Mouse (Mus musculus) layer of hippocampus, adult 8-10 months (tissue): ENCODE results near the gene Dnajb14. TPM values are rescaled to one million over a fixed set of nuclear protein-coding genes. Genes with fewer than 3 reads are reported as not detected.
"Not testable (repeated sequence)": the region's sequence is repeated elsewhere in the genome, so short reads cannot be mapped to it uniquely, and the experiment has no call there.

Experiments
- DNase-seq, 2 experiments: peaks; one replicate each; pipeline ENCODE4 v3.0.0; 2022; ENCODE audit warnings: low spot score in 2 of 2
- total RNA-seq, 4 experiments: library from RNA; stranded (reverse); gene quantifications; 2 replicates each; pipeline ENCODE4 v1.2.4; 2022

Dnajb14 gene
- total RNA-seq, 4 experiments from 2014 or later = 52.0 to 55.0 (median 53.3) TPM

DNA sequence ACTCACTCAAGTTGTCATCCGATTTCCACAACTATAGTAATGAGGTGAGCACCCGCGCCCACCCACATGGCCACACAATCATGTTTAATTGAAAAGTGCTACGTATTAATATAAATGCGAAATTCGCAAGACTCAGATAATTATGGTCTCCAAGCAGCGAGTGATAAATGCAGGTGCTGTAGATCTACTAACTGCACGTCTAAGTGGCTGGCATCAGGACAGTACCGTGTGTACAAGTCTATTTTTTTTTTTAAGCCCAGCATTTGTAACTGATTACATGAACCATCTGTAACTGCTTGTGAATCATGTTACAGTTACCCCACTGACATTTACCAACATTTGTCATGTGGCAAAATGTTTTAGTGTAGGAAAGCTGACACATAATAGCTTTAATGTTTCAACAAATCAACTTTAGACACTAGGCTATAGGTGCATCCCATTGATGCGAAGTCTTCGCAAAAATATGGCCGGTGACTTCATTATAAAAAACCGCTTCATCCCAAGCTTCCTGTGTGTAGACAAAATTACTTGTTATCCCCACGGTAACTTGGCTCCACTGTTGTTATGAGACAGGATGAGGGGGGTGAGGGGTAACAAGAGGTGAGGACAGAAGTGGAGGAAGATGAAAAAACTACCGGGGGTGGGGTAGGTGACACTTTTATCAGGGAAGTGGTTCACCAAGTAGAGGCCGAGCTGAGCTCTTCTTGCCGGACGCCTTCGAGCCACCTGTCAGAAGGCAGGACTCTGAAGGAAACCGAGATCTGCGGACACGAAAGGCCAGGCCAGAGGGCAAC, 3.9 kb upstream of the Dnajb14 start:
- peak; percentile 10 to 28 for DNase-seq

DNA sequence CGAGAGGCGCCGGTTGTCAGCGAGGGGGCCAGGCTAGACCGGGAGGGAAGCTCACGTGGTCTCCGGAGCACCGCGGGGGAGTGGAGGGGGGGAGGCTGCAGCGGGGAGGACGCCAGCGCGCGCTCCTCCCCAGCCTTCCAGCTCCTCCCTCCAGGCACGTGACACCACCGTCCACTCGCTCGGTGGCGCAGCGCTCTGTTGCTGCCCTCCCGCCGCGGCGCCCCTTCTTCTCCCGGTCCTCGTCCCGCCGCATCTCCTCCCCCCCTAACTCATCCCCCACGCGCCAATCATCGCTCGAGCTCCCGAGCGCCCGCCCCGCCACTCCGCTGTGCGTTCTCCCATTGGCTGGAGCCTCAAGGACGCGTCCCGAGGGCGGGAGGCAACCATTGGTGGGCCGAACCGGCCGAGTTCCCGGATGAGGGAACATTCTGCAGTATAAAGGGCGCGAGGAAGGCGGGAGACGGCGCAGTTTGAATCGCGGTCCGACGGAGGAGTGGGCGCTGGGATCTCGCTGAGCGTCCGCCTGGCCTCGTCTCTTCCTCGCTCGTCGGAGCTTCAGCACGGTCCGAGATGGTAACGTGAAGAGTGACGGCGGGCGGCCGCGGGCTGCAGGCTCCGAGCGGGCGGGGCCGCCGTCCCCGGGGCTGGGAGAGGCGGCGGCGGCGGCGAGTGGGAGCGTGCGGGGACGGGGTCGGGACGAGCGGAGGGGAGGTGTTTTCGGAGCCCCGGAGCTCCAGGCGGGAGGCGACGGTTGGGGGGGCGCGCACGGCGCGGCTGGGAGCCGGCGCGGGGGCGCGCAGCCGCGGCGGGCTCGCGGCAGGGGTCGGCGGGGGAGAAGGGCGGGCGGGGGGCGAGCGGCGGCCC, 3.1 kb upstream of the Dnajb14 start, which contains the start of gene H2afz:
Gene H2afz, plus strand, starts transcription at position 364 of the 864 bp plus-strand sequence.
- peak; percentile 97 for DNase-seq

DNA sequence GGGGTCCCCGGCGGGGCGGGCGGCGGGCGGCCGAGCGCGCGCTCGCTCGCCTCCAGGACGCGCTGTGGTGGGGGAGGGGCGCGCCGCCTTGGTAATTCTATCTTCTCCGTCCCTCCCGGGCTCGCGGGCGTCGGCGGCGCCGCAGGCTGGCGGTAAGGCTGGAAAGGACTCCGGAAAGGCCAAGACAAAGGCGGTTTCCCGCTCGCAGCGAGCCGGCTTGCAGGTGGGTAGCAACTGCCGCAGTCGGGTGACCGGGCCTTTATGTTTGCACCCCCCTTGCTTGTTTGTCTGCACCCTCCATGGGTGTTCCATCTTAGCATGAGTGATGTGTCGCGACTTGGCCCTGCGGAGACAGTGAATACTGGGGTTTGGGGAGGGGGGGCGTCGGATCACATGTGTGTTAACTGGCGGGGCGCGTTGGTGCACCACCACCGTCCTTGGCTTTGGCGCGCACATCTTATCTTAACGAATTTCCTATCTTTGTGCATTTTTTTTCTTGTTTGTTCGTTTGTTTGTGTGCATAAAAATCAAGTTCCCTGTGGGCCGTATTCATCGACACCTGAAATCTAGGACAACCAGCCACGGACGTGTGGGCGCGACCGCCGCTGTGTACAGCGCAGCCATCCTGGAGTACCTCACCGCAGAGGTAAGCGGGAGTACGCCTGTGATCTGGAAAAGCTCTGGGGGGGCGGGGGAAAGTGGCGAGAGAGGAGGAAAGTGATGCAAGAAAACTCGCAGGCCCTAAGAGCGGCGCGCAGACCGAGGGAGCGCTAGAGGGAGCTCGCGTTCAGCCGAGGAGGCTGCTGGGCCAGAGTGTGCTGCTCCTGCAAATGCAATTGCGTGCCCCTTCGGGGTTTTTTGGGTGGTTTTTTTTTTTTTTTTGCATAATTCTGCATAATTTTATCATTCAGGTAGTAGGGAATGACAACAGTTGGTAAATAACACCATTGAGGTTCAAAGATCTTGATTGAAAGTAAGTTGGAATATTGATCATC, 2.2 kb upstream of the Dnajb14 start:
- peak; percentile 62 to 83 for DNase-seq

DNA sequence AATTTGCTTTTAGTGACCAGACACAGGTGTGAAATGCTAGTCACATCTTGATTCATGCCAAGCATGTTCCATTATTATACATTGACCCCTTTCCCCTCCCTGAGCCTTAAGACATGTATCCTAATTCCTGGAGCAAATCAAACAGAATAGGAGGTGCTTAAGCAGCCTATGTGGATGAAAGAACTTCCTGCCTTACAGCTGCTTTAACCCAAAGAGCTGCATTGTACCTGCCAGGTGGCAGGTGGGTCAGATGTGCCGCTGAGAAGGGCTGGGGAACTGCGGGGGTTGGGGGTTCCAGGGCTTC, 390 bp upstream of the Dnajb14 start:
- DNase-seq = no peak

- DNase-seq = peak; percentile 16 to 25
Measured at GRCm38 (mm10) chr3:137868094-137868913, 829 bp downstream of the Dnajb14 start.

GRCm38 (mm10) chr3:137869395-137869794, 1.9 kb downstream of the Dnajb14 start:
- no peak for DNase-seq

GRCm38 (mm10) chr3:137879313-137879712, 11.8 kb downstream of the Dnajb14 start:
- no peak for DNase-seq

GRCm38 (mm10) chr3:137880109-137880748, 12.8 kb downstream of the Dnajb14 start:
- DNase-seq = no peak

GRCm38 (mm10) chr3:137881093-137881492, 13.6 kb downstream of the Dnajb14 start:
- DNase-seq = no peak

- DNase-seq = no peak
Measured at GRCm38 (mm10) chr3:137887961-137888360, 20.5 kb downstream of the Dnajb14 start.

DNA sequence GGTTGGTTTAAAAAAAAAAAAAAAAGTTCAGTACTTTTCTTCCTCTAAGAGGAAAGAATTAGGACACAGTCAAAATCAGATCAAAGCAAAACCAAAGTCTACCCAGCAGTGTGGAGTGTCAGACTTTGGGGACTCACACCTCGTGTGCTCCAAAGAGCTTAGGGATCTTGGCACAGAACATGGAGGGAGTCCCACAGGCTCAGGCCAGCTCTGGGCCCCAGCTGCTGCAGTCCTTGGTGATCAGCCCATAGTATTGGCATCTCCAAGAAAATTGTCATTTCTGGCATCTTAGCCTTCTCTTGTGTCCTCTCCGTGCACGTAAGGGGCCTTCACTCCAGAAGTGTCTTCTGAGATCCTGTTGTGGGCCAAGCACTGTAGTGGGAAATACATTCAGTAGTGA, 23.6 kb downstream of the Dnajb14 start:
- DNase-seq = no peak

- DNase-seq = no peak
Measured at GRCm38 (mm10) chr3:137892118-137892517, 24.6 kb downstream of the Dnajb14 start.

DNA sequence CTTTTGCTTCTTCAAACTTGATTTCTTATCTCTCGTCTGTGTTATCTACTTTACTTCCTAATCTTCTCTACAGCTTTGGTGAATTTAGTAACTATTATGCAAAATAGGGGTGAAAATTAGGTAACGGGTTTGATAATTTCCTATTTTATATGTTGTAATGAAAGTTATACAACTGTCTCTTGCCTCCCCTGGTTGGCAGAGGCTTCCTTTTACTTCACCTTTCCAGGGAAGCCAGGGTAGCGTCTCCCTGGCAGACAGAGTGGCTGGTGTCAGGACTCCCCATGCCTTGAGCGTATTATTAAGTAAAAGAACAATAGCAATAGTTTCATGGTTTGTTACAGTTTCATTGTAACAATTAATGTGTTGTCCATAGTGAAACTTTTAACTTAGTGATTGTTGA, 26.3 kb downstream of the Dnajb14 start:
- no peak for DNase-seq

DNA sequence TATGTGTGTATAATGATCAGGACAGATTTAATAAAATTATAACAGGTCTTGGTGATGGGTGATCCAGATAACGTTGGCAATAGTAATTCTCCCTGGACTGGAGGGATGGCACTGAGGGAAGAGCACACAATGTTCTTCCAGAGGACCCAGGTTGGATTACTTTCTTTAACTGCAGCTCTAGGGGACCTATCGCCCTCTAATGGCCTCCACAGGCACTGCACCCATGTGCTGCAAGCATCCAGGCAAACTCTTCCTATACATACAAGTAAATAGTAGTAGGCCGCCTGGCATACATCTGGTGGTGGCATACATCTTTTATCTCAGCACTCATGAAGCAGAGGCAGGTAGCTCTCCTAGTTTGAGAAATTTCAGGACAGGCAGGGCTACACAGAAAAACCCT, 27.7 kb downstream of the Dnajb14 start:
- DNase-seq = no peak

GRCm38 (mm10) chr3:137896386-137896785, 28.9 kb downstream of the Dnajb14 start:
- DNase-seq = no peak

DNA sequence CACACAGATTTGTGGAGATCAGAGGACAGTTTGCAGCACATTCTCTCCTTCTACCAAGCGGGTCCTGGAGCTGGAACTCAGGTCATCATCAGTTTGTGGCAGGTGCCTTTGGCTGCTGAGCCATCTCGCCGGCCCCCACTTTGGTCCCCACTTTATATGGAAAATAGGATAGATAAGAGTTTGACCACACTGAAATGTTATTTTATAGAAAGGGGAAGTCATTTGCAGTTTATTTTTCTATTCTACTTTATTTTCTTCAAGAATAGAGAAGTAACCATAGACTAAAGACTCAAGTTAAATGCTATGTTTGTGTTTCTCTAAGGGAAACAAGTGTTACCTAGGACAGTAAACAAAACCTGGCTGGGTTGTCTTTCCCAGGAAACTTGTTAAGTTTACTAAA, 29.4 kb downstream of the Dnajb14 start:
- DNase-seq = no peak

- no peak for DNase-seq
Measured at GRCm38 (mm10) chr3:137897685-137898084, 30.2 kb downstream of the Dnajb14 start.

GRCm38 (mm10) chr3:137900149-137900548, 32.7 kb downstream of the Dnajb14 start:
- peak in 1 of 2 experiments; percentile 30 for DNase-seq

GRCm38 (mm10) chr3:137913093-137913492, 45.6 kb downstream of the Dnajb14 start:
- DNase-seq = no peak

GRCm38 (mm10) chr3:137914567-137914966, 47.1 kb downstream of the Dnajb14 start:
- not testable (repeated sequence) for DNase-seq
